Mouse (Mus musculus): ENCODE results near the gene Hist1h3d.
A peak's percentile ranks its signal among the peaks of the same experiment; 100 is the strongest.

The Hist1h3d gene

DNA sequence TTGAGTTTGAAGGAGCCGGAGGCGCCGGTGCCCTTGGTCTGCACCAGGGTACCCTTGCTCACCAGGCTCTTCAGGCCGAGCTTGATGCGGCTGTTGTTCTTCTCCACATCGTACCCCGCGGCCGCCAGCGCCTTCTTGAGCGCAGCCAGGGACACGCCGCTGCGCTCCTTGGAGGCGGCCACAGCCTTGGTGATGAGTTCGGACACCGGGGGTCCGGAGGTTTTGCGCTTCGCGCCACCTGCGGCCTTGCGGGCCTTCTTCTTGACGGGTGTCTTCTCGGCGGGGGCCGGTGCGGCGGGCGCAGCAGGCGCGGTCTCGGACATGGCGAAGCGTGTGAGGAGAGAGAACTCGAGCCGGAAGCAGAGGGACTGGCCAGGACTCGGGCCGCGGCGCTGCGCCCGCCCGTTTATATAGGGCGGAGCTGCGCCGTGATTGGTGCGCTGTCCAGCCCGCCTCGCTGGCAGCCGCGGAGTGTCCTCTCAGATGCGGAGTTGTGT, 46.7 kb downstream of the Hist1h3d start, which contains the start of gene Hist1h1e:
TSS of gene Hist1h1e (minus strand) at position 384 of the 497 bp plus-strand sequence.
- DNase-seq (ENCODE audit: low spot score) = peak; percentile 90

DNA sequence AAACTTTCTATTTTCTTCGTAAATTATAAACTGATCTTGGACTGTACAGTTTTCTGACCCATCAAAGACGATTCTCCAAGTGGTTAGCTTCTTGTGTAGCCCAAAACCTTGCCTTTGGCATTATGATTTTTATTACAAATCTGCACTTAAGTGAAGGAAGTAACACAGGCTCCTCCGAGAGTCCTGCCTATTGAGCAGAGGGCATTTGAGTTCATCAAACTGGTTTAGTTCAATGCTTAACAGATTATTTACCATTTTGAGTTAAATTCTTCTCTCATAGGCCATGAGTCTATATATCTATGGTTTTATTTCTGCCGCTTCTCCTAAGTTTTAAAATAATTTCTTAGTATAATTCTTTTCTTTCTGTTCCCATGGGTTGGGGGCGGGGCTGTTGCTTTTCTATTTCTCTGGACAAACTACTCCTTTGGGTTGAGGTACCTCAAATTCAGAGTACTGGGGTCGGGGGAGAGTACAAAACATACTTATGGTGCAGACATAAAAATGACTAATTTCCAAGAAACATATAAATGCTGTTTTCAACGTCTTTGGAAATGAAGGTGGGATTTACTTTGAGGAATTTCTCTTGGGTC, 47.4 kb downstream of the Hist1h3d start:
- DNase-seq (ENCODE audit: low spot score) = peak; percentile 13

Data from embryo, embryonic 10 days (tissue).